Mouse (Mus musculus) layer of hippocampus, postnatal 36 days (tissue): ENCODE data around the gene Ppig. TPM values are rescaled to one million over a fixed set of nuclear protein-coding genes. Genes with fewer than 3 reads are reported as not detected.

Experiments
- DNase-seq, 2 experiments: peaks; one replicate each; pipeline ENCODE4 v3.0.0; 2022
- total RNA-seq, 2 experiments: library from RNA; stranded (reverse); gene quantifications; 2 replicates each; pipeline ENCODE4 v1.2.3; 2021

Ppig gene
- total RNA-seq, 2 experiments from 2014 or later, result 64.7 to 74.6 TPM

- DNase-seq, result no peak
Measured at GRCm38 (mm10) chr2:69763340-69763739, 41.0 kb downstream of the Ppig start.

GRCm38 (mm10) chr2:69764716-69765115, 42.4 kb downstream of the Ppig start:
- no peak for DNase-seq

- no peak for DNase-seq
Measured at GRCm38 (mm10) chr2:69773331-69773730, 51.0 kb downstream of the Ppig start.

- DNase-seq, result no peak
Measured at GRCm38 (mm10) chr2:69777985-69778835, 55.9 kb downstream of the Ppig start.

GRCm38 (mm10) chr2:69778836-69779177, 56.5 kb downstream of the Ppig start:
- DNase-seq, result no peak

- DNase-seq, result no peak
Measured at GRCm38 (mm10) chr2:69788974-69789373, 66.6 kb downstream of the Ppig start.

GRCm38 (mm10) chr2:69789429-69790069, 67.2 kb downstream of the Ppig start, which contains the start of the genes Ccdc173 and Phospho2:
Gene Ccdc173, minus strand, starts transcription at chr2:69789575.
Gene Phospho2, plus strand, starts transcription at chr2:69789623.
- peak; percentile 96 to 97 for DNase-seq

- peak; percentile 75 to 81 for DNase-seq
Measured at GRCm38 (mm10) chr2:69790285-69790684, 67.9 kb downstream of the Ppig start.

GRCm38 (mm10) chr2:69790722-69791121, 68.4 kb downstream of the Ppig start:
- DNase-seq, result no peak

- peak; percentile 34 to 41 for DNase-seq
Measured at GRCm38 (mm10) chr2:69802911-69803312, 80.6 kb downstream of the Ppig start.

Other genes starting within 250 kb of the Ppig start
- gene Lrp2, start 136.5 kb upstream of the Ppig start, total RNA-seq, result under 1 TPM; 0.65 to 0.86 TPM
- gene Bbs5, start 75.4 kb upstream of the Ppig start, total RNA-seq, result 10 to 100 TPM; 24.7 to 25.7 TPM
- under 1 TPM; 0.40 to 0.53 TPM for gene Klhl41, start 52.4 kb upstream of the Ppig start, total RNA-seq
- 10 to 100 TPM; 18.4 to 19.2 TPM for gene Fastkd1, start 9.0 kb upstream of the Ppig start, total RNA-seq
- 1 to 10 TPM; 2.6 to 3.4 TPM for gene Ccdc173, start 67.0 kb downstream of the Ppig start, total RNA-seq
- gene Phospho2, start 67.1 kb downstream of the Ppig start, total RNA-seq, result 10 to 100 TPM; 23.4 to 24.5 TPM
- gene Klhl23, start 99.4 kb downstream of the Ppig start, total RNA-seq, result 10 to 100 TPM; 39.3 to 39.9 TPM
- gene Ssb, start 139.0 kb downstream of the Ppig start, total RNA-seq, result 100 to 1,000 TPM; 137 to 144 TPM
- gene Mettl5, start 163.1 kb downstream of the Ppig start, total RNA-seq, result 10 to 100 TPM; 12.8 to 12.9 TPM
- gene Ubr3, start 174.7 kb downstream of the Ppig start, total RNA-seq, result 100 to 1,000 TPM; 114 to 122 TPM